Mouse (Mus musculus) kidney, postnatal 0 days (tissue): ENCODE results near the gene Crbn. TPM values are rescaled to one million over a fixed set of nuclear protein-coding genes. Genes with fewer than 3 reads are reported as not detected.

Source experiments
- ATAC-seq: fragments of 200-750 bp; cut with Nextera tagmentation; replicated peaks from 2 replicates; pipeline ENCODE4 v1.8.0; 2017; ENCODE audit warnings: low read depth, moderate number of reproducible peaks, moderate TSS enrichment, moderate library complexity; ENCODE audit not compliant: low FRiP score
- DNase-seq: peaks from one replicate; pipeline ENCODE4 v3.0.0-alpha.2; 2016; ENCODE audit warnings: low spot score
- H3K27ac ChIP-seq: fragments of 300-500 bp; sonication (generic); 2 replicates; pipeline ENCODE4 v1.5.1; 2014; ENCODE audit warnings: mild to moderate bottlenecking
- H3K27me3 ChIP-seq: fragments of 300-500 bp; sonication (generic); 2 replicates; pipeline ENCODE4 v1.6.1; 2014; ENCODE audit warnings: low read length, mixed read lengths; ENCODE audit not compliant: insufficient read depth
- H3K36me3 ChIP-seq: fragments of 300-500 bp; sonication (generic); 2 replicates; pipeline ENCODE4 v1.6.1; 2014; ENCODE audit warnings: low read length, mixed read lengths; ENCODE audit not compliant: insufficient read depth
- H3K4me1 ChIP-seq: fragments of 300-500 bp; sonication (generic); replicated peaks from 2 replicates; pipeline ENCODE4 v1.6.1; 2014; ENCODE audit warnings: antibody characterized with exemption, low read length, mixed read lengths; ENCODE audit not compliant: insufficient read depth
- H3K4me2 ChIP-seq: fragments of 300-500 bp; sonication (generic); 2 replicates; pipeline ENCODE4 v1.6.1; 2014; ENCODE audit warnings: mild to moderate bottlenecking, low read length, moderate library complexity, mixed read lengths
- H3K4me3 ChIP-seq: fragments of 300-500 bp; sonication (generic); replicated peaks from 2 replicates; pipeline ENCODE4 v1.5.1; 2014; ENCODE audit warnings: low read depth, low read length
- H3K9ac ChIP-seq: fragments of 300-500 bp; sonication (generic); 2 replicates; pipeline ENCODE4 v1.6.1; 2014; ENCODE audit warnings: low read depth, low read length
- H3K9me3 ChIP-seq: fragments of 300-500 bp; sonication (generic); replicated peaks from 2 replicates; pipeline ENCODE4 v1.6.1; 2016; ENCODE audit warnings: low read length, inconsistent platforms, mixed read lengths
- CTCF ChIP-seq: IDR thresholded peaks from 2 replicates; pipeline ENCODE4 v1.5.1; 2016; ENCODE audit warnings: antibody characterized with exemption, low read depth, mild to moderate bottlenecking, moderate library complexity
- WGBS: fragments of 180-500 bp; shearing (Covaris S2); extraction: QIAGEN DNeasy Blood & Tissue Kit; methylation state at CpG from one replicate; pipeline ENCODE4 v1.1.7; 2014; 5-methylcytosine and 5-hydroxymethylcytosine counted together
- polyA plus RNA-seq: library from polyadenylated mRNA; unstranded; fragments of >200 nt; fragmentation: Nextera tagmentation; extraction: Ambion mirVana; gene quantifications from 2 replicates; pipeline ENCODE4 v1.2.1, GENCODE M21; 2015

Gene Crbn
- polyA plus RNA-seq, 1 experiment from 2014 or later = 47.8 TPM

DNA sequence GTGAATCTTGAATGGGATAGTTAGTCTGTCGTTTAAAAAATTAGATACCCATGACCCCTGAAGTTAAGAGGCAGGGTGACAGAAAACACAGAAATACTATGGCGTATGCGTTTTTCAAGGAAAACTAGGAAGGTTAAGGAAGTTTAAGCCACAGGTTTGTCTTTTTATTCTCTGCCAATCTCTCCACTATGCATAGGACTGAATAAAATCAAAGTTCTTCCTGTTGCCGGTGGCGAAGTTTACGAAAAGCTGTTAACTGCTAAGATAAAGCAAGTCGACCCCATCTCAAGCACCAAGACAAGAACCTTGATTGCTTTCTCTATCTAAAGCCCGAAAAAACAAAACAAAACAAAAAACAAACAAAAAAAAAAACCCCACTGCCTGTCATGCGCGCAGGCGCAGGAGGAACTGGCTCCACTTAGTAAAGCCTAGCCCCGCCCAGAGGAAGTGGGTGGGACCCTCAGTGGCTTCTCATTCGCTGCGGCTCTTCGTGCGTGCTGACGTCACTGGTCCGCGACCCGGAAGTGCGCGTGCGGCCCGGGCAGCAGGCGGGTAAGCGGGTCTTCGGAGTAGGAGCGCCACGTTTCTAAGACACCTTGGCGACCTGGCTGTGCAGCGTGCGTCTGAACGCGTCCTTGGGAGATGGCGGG is 31.1 kb downstream of the Crbn start, which contains the start of gene Trnt1:
Trnt1 (plus strand) TSS at position 481 of the 650 bp plus-strand sequence.
- no peaks in the 10 kb centered on the region for H3K27me3 ChIP-seq
- WGBS = 7% methylated on average over 35 of the region's 35 CpGs
- H3K9ac ChIP-seq = peak within 1 kb of the TSS; percentile 78
- no peaks in the 10 kb centered on the region for H3K9me3 ChIP-seq
- peak within 1 kb of the TSS; percentile 87 for H3K4me3 ChIP-seq
- 0 out of 2 replicates have a peak, but pooled peaks cover 7% of the 10 kb centered on the region for H3K36me3 ChIP-seq
- H3K4me2 ChIP-seq = peak within 1 kb of the TSS; percentile 82
- DNase-seq (peak; percentile 98), ATAC-seq (peak; percentile 100)
- no peaks in the 10 kb centered on the region for H3K4me1 ChIP-seq
- H3K27ac ChIP-seq = peak within 1 kb of the TSS; percentile 75
- no peak for TF ChIP-seq CTCF

DNA sequence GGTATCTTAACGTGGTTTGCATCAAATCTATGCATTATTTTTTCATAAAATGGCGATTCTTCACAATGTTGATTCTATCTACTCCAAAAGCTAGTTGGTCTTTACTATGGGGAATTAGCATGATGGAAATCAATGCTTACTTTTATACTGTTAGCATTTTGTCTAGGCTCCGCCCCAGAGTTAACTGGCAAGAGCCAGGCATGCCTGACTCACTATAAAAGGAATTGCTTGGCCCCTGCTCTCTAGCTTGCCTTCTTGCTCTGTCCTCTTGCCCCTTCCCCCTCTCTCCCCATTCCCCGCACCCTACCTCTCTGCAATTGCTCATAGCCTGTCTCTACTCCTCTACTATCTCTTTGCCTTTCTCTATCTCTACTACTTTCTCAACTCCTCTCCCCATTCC is 33.1 kb downstream of the Crbn start:
- H3K36me3 ChIP-seq = no peaks in the 10 kb centered on the region
- H3K27me3 ChIP-seq = no peaks in the 10 kb centered on the region
- ATAC-seq (no peak), DNase-seq (no peak)
- H3K4me2 ChIP-seq = no peak overlapping the region
- no peaks in the 10 kb centered on the region for H3K4me1 ChIP-seq
- TF ChIP-seq CTCF = no peak
- no peak overlapping the region for H3K9ac ChIP-seq
- no peaks in the 10 kb centered on the region for H3K9me3 ChIP-seq
- no peak overlapping the region for H3K27ac ChIP-seq
- no peak overlapping the region for H3K4me3 ChIP-seq
- WGBS = 81% methylated on average over 4 of the region's 4 CpGs

DNA sequence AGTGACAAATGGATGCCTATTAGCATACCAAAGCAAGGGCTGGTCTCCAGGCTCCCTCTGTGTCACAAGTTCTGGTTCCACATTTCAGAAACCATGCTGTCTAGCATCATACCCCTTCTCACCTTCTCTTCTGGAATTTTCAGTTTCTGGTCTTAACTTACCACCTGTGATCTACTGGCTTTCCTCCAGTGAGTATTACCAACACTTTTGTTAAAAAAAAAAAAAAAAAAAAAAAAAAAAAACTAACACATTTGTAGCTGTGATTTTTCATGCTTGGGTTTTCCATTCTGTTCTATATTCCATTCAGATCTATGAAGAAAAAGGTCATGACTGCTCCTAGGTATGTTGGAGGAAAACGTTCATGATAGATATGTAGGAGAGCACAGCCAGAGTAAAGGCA is 34.0 kb downstream of the Crbn start:
- H3K4me2 ChIP-seq = no peak overlapping the region
- ATAC-seq = no peak
- no peak overlapping the region for H3K9ac ChIP-seq
- no peak for DNase-seq
- no peak for TF ChIP-seq CTCF
- H3K36me3 ChIP-seq = no peaks in the 10 kb centered on the region
- no peaks in the 10 kb centered on the region for H3K27me3 ChIP-seq
- 75% methylated on average over 1 of the region's 1 CpGs for WGBS
- H3K9me3 ChIP-seq = no peaks in the 10 kb centered on the region
- H3K4me3 ChIP-seq = no peak overlapping the region
- no peaks in the 10 kb centered on the region for H3K4me1 ChIP-seq
- H3K27ac ChIP-seq = no peak overlapping the region

DNA sequence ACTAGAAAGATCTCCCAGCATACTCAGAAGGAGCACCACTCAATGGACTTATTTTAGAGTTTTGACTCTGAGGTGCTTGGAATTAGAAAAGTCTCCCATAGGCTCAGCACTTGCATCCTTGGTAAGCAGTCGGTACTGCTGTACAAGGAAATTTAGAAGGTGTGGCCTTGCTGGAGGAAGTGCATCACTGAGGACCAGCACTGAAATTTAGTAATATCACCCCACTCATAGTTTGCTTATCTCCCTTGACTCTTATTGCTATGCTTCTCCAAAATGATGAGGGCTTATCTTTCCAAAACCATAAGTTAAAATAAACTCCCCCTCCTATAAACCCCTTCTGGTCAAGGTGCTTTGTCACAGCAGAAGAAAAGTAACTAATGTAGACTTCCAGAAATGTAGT is 38.4 kb downstream of the Crbn start:
- Histone ChIP-seq H3K9ac (no peak overlapping the region), H3K4me3 (no peak overlapping the region), H3K36me3 (no peaks in the 10 kb centered on the region), H3K4me2 (no peak overlapping the region), H3K27me3 (no peaks in the 10 kb centered on the region), H3K9me3 (no peaks in the 10 kb centered on the region), H3K4me1 (no peaks in the 10 kb centered on the region), H3K27ac (no peak overlapping the region)
- ATAC-seq = no peak
- TF ChIP-seq CTCF = no peak
- 73% methylated on average over 1 of the region's 1 CpGs for WGBS
- no peak for DNase-seq

DNA sequence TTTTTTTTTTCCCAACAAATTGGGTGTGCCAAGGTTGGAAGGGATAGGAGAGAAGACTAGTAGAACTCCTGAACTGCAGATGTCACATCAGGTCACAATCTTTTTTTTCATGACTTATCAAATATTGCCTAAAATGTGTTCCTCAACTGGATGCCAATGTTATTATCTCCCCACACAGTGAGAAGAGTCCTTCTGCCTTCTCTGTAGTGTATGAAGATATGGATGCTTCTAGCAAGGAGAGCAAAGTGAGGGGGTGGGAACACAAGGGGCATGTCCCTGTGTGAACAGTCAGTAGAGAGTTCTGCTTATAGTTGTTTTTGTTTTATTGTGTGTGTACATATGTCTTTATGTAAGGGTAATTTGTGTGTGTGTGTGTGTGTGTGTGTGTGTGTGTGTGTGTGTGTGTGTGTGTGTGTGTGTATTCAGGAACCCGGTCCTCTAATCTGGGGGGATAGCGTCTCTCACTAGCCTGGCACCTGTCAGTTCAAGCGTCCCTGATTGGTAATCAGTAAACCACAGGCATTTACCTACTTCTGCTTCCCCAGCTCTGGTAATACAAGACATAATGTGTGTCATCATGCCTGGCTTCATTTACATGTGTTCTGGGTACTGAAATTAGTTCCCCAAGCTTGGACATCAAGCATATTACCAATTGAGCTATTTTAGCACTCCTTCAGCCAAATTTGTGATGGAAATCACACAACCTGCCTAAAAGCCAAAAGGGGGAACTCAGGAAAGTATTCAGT is 39.2 kb downstream of the Crbn start:
- Histone ChIP-seq H3K4me1 (no peaks in the 10 kb centered on the region), H3K27me3 (no peaks in the 10 kb centered on the region), H3K36me3 (no peaks in the 10 kb centered on the region), H3K27ac (no peak overlapping the region), H3K4me3 (no peak overlapping the region), H3K9me3 (no peaks in the 10 kb centered on the region), H3K4me2 (no peak overlapping the region), H3K9ac (no peak overlapping the region)
- WGBS = 70% methylated on average over 2 of the region's 3 CpGs
- ATAC-seq (no peak), DNase-seq (no peak)
- no peak for TF ChIP-seq CTCF

DNA sequence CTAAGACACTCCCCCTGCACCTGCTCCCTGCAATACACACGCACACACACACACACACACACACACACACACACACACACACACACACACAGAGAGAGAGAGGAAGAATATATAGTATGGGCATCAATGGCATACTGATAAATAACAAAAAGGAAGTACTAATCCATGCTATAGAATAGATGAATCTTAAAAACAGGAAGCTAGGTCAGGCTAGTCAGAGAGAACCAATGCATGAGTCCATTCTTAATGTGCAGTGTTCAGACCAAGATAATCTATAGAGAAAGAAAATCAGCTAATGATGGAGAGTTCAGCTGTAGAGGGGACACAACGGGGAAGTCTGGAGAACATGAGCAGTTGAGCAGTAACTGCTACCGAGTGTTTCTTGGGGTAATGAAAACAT is 41.6 kb downstream of the Crbn start:
- no peak overlapping the region for H3K4me2 ChIP-seq
- no peaks in the 10 kb centered on the region for H3K36me3 ChIP-seq
- H3K9me3 ChIP-seq = no peaks in the 10 kb centered on the region
- no peak overlapping the region for H3K4me3 ChIP-seq
- no peaks in the 10 kb centered on the region for H3K4me1 ChIP-seq
- H3K27me3 ChIP-seq = no peaks in the 10 kb centered on the region
- H3K9ac ChIP-seq = no peak overlapping the region
- DNase-seq = no peak
- no peak for TF ChIP-seq CTCF
- ATAC-seq = no peak
- no peak overlapping the region for H3K27ac ChIP-seq
- WGBS = 80% methylated on average over 3 of the region's 3 CpGs
